Mouse (Mus musculus): ENCODE results near the gene Mpz. TPM values are rescaled to one million over a fixed set of nuclear protein-coding genes. Genes with fewer than 3 reads are reported as not detected.

Mpz gene
- polyA plus RNA-seq (2015; fragmentation: Illumina TruSeq; extraction: RNeasy Lipid Tissue Mini Kit (QIAGEN cat#74804); ENCODE audit: insufficient read depth, low read depth, low replicate concordance): 1.4 TPM

GRCm38 (mm10) chr1:171149974-171150760, at the start of gene Mpz, which contains the start of gene Sdhc:
Gene Mpz, plus strand, starts transcription at chr1:171150711.
Gene Sdhc, minus strand, starts transcription at chr1:171150603.

GRCm38 (mm10) chr1:171113873-171114299, 36.6 kb upstream of the Mpz start, which contains the start of gene Cfap126:
Gene Cfap126, plus strand, starts transcription at chr1:171113918.

GRCm38 (mm10) chr1:171195887-171196397, 45.4 kb downstream of the Mpz start, which contains the start of gene Pcp4l1:
Gene Pcp4l1, minus strand, starts transcription at chr1:171196268.

Other genes with a start within 250 kb of the Mpz start
- not detected for gene Fcrlb, start 237.8 kb upstream of the Mpz start, polyA plus RNA-seq (2015; fragmentation: Illumina TruSeq; extraction: RNeasy Lipid Tissue Mini Kit (QIAGEN cat#74804); ENCODE audit: insufficient read depth, low read depth, low replicate concordance)
- gene Fcrla, start 223.1 kb upstream of the Mpz start, polyA plus RNA-seq (2015; fragmentation: Illumina TruSeq; extraction: RNeasy Lipid Tissue Mini Kit (QIAGEN cat#74804); ENCODE audit: insufficient read depth, low read depth, low replicate concordance): not detected
- 6.6 TPM for gene Fcgr2b, start 174.2 kb upstream of the Mpz start, polyA plus RNA-seq (2015; fragmentation: Illumina TruSeq; extraction: RNeasy Lipid Tissue Mini Kit (QIAGEN cat#74804); ENCODE audit: insufficient read depth, low read depth, low replicate concordance)
- gene Fcgr4, start 131.8 kb upstream of the Mpz start, polyA plus RNA-seq (2015; fragmentation: Illumina TruSeq; extraction: RNeasy Lipid Tissue Mini Kit (QIAGEN cat#74804); ENCODE audit: insufficient read depth, low read depth, low replicate concordance): 0.68 TPM
- gene Fcgr3, start 85.8 kb upstream of the Mpz start, polyA plus RNA-seq (2015; fragmentation: Illumina TruSeq; extraction: RNeasy Lipid Tissue Mini Kit (QIAGEN cat#74804); ENCODE audit: insufficient read depth, low read depth, low replicate concordance): 10.0 TPM
- gene Cfap126, start 36.8 kb upstream of the Mpz start, polyA plus RNA-seq (2015; fragmentation: Illumina TruSeq; extraction: RNeasy Lipid Tissue Mini Kit (QIAGEN cat#74804); ENCODE audit: insufficient read depth, low read depth, low replicate concordance): 1.6 TPM
- 17.8 TPM for gene Sdhc, start 108 bp upstream of the Mpz start, polyA plus RNA-seq (2015; fragmentation: Illumina TruSeq; extraction: RNeasy Lipid Tissue Mini Kit (QIAGEN cat#74804); ENCODE audit: insufficient read depth, low read depth, low replicate concordance)
- 10.0 TPM for gene Pcp4l1, start 45.6 kb downstream of the Mpz start, polyA plus RNA-seq (2015; fragmentation: Illumina TruSeq; extraction: RNeasy Lipid Tissue Mini Kit (QIAGEN cat#74804); ENCODE audit: insufficient read depth, low read depth, low replicate concordance)
- gene Nr1i3, start 63.3 kb downstream of the Mpz start, polyA plus RNA-seq (2015; fragmentation: Illumina TruSeq; extraction: RNeasy Lipid Tissue Mini Kit (QIAGEN cat#74804); ENCODE audit: insufficient read depth, low read depth, low replicate concordance): not detected
- 19.5 TPM for gene Tomm40l, start 71.8 kb downstream of the Mpz start, polyA plus RNA-seq (2015; fragmentation: Illumina TruSeq; extraction: RNeasy Lipid Tissue Mini Kit (QIAGEN cat#74804); ENCODE audit: insufficient read depth, low read depth, low replicate concordance)
- not detected for gene Apoa2, start 74.3 kb downstream of the Mpz start, polyA plus RNA-seq (2015; fragmentation: Illumina TruSeq; extraction: RNeasy Lipid Tissue Mini Kit (QIAGEN cat#74804); ENCODE audit: insufficient read depth, low read depth, low replicate concordance)
- gene Fcer1g, start 83.7 kb downstream of the Mpz start, polyA plus RNA-seq (2015; fragmentation: Illumina TruSeq; extraction: RNeasy Lipid Tissue Mini Kit (QIAGEN cat#74804); ENCODE audit: insufficient read depth, low read depth, low replicate concordance): 14.0 TPM
- gene Adamts4, start 99.7 kb downstream of the Mpz start, polyA plus RNA-seq (2015; fragmentation: Illumina TruSeq; extraction: RNeasy Lipid Tissue Mini Kit (QIAGEN cat#74804); ENCODE audit: insufficient read depth, low read depth, low replicate concordance): 0.94 TPM
- 77.8 TPM for gene Ndufs2, start 100.7 kb downstream of the Mpz start, polyA plus RNA-seq (2015; fragmentation: Illumina TruSeq; extraction: RNeasy Lipid Tissue Mini Kit (QIAGEN cat#74804); ENCODE audit: insufficient read depth, low read depth, low replicate concordance)
- gene B4galt3, start 119.6 kb downstream of the Mpz start, polyA plus RNA-seq (2015; fragmentation: Illumina TruSeq; extraction: RNeasy Lipid Tissue Mini Kit (QIAGEN cat#74804); ENCODE audit: insufficient read depth, low read depth, low replicate concordance): 14.4 TPM
- gene Ppox, start 130.5 kb downstream of the Mpz start, polyA plus RNA-seq (2015; fragmentation: Illumina TruSeq; extraction: RNeasy Lipid Tissue Mini Kit (QIAGEN cat#74804); ENCODE audit: insufficient read depth, low read depth, low replicate concordance): 18.2 TPM
- gene Usp21, start 137.3 kb downstream of the Mpz start, polyA plus RNA-seq (2015; fragmentation: Illumina TruSeq; extraction: RNeasy Lipid Tissue Mini Kit (QIAGEN cat#74804); ENCODE audit: insufficient read depth, low read depth, low replicate concordance): 16.4 TPM
- gene Ufc1, start 144.3 kb downstream of the Mpz start, polyA plus RNA-seq (2015; fragmentation: Illumina TruSeq; extraction: RNeasy Lipid Tissue Mini Kit (QIAGEN cat#74804); ENCODE audit: insufficient read depth, low read depth, low replicate concordance): 42.1 TPM
- 12.2 TPM for gene Dedd, start 178.4 kb downstream of the Mpz start, polyA plus RNA-seq (2015; fragmentation: Illumina TruSeq; extraction: RNeasy Lipid Tissue Mini Kit (QIAGEN cat#74804); ENCODE audit: insufficient read depth, low read depth, low replicate concordance)
- 13.2 TPM for gene Nit1, start 194.9 kb downstream of the Mpz start, polyA plus RNA-seq (2015; fragmentation: Illumina TruSeq; extraction: RNeasy Lipid Tissue Mini Kit (QIAGEN cat#74804); ENCODE audit: insufficient read depth, low read depth, low replicate concordance)
- 9.1 TPM for gene Pfdn2, start 195.0 kb downstream of the Mpz start, polyA plus RNA-seq (2015; fragmentation: Illumina TruSeq; extraction: RNeasy Lipid Tissue Mini Kit (QIAGEN cat#74804); ENCODE audit: insufficient read depth, low read depth, low replicate concordance)
- not detected for gene Klhdc9, start 210.1 kb downstream of the Mpz start, polyA plus RNA-seq (2015; fragmentation: Illumina TruSeq; extraction: RNeasy Lipid Tissue Mini Kit (QIAGEN cat#74804); ENCODE audit: insufficient read depth, low read depth, low replicate concordance)
- 0.87 TPM for gene Nectin4, start 219.4 kb downstream of the Mpz start, polyA plus RNA-seq (2015; fragmentation: Illumina TruSeq; extraction: RNeasy Lipid Tissue Mini Kit (QIAGEN cat#74804); ENCODE audit: insufficient read depth, low read depth, low replicate concordance)
- 1.7 TPM for gene Arhgap30, start 238.2 kb downstream of the Mpz start, polyA plus RNA-seq (2015; fragmentation: Illumina TruSeq; extraction: RNeasy Lipid Tissue Mini Kit (QIAGEN cat#74804); ENCODE audit: insufficient read depth, low read depth, low replicate concordance)